Mouse (Mus musculus): ENCODE measurements around the gene Kif2c. TPM values are rescaled to one million over a fixed set of nuclear protein-coding genes. Genes with fewer than 3 reads are reported as not detected.

Gene Kif2c
- polyA plus RNA-seq, 1 experiment from 2014 or later, result 16.0 TPM

DNA sequence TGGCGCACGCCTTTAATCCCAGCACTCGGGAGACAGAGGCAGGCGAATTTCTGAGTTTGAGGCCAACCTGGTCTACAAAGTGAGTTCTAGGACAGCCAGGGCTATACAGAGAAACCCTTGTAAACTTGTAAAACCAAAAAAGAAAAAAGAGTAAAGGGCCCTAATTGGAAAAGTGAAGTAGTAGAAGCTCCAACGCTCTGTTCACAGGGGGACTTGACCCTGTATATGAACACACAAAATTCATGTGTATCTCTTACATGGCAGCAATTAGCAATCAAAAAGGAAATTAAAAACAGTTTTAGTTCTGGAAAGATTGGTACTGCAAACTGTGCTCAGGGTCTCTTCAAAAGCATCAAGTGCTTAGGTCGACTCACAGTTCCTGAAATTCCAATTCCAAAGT, 26.1 kb downstream of the Kif2c start:
- no peaks in the 10 kb centered on the region for H3K27me3 ChIP-seq (ENCODE audit: control insufficient read depth, insufficient read depth, low read length)
- H3K9ac ChIP-seq (replicated peaks; ENCODE audit: low read length), result no peak overlapping the region
- 31% methylated on average over 6 of the region's 6 CpGs for WGBS

DNA sequence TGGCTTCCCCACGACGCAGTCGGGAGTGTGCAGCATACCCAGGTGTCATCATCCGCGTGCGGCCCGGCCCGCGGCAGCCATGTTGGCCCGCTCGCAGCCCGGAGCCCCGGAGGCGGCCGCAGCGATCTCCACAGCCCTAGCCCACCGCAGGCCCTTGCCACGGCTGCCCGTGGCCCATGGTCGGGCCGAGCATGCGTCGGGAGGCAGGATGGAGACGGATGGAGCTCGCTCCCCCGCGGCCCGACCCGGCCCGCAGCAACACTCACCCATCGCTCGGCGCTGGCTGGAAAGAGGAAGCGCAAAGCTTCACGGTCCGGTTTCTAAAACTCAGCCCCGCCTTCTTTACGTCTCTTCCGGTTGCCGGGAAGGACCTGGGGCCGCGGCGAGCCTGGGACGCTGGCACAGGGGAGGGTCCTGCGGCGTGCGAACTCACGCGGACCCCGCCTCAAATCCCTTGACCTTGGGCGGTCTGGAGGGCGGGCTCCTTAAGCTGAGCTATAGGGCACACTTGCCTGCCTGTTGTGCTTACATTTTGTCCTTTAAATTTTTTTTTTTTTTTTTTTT, 26.6 kb downstream of the Kif2c start, which contains the start of gene Rps8:
TSS of gene Rps8 (minus strand) at position 452 of the 564 bp plus-strand sequence.
- Histone ChIP-seq H3K27ac (replicated peaks; ENCODE audit: low read depth, low read length) (peak within 1 kb of the TSS; percentile 93), H3K36me3 (ENCODE audit: control insufficient read depth, insufficient read depth, low read length) (peaks cover 42% of the 10 kb centered on the region), H3K27me3 (ENCODE audit: control insufficient read depth, insufficient read depth, low read length) (no peaks in the 10 kb centered on the region), H3K9me3 (ENCODE audit: control insufficient read depth, low read length) (no peaks in the 10 kb centered on the region), H3K9ac (replicated peaks; ENCODE audit: low read length) (peak within 1 kb of the TSS; percentile 95), H3K4me1 (ENCODE audit: control insufficient read depth, insufficient read depth, low read length) (0 out of 2 replicates have a peak, but pooled peaks cover 4% of the 10 kb centered on the region), H3K4me3 (replicated peaks; ENCODE audit: low read depth, low read length) (peak within 1 kb of the TSS; percentile 96), H3K4me2 (ENCODE audit: low read length) (peak within 1 kb of the TSS; percentile 96)
- under 1% methylated on average over 52 of the region's 52 CpGs for WGBS
- DNase-seq (peak; percentile 95), ATAC-seq (ENCODE audit: low FRiP score, low TSS enrichment) (peak; percentile 91)

More for the DNA sequence above, 26.1 kb downstream of the Kif2c start:
- peak overlapping the region; percentile 96 for H3K4me3 ChIP-seq (replicated peaks; ENCODE audit: low read depth, low read length)
- peak overlapping the region; percentile 96 for H3K4me2 ChIP-seq (ENCODE audit: low read length)
- DNase-seq (no peak), ATAC-seq (ENCODE audit: low FRiP score, low TSS enrichment) (no peak)
- H3K27ac ChIP-seq (replicated peaks; ENCODE audit: low read depth, low read length), result peak overlapping the region; percentile 93; the same call in 1 of the 2 replicates
- no peaks in the 10 kb centered on the region for H3K9me3 ChIP-seq (ENCODE audit: control insufficient read depth, low read length)
- peaks cover 37% of the 10 kb centered on the region for H3K36me3 ChIP-seq (ENCODE audit: control insufficient read depth, insufficient read depth, low read length)
- H3K4me1 ChIP-seq (ENCODE audit: control insufficient read depth, insufficient read depth, low read length), result 0 out of 2 replicates have a peak, but pooled peaks cover 4% of the 10 kb centered on the region

- peak overlapping the region; percentile 96 for H3K4me3 ChIP-seq (replicated peaks; ENCODE audit: low read depth, low read length)
- no peaks in the 10 kb centered on the region for H3K9me3 ChIP-seq (ENCODE audit: control insufficient read depth, low read length)
- peak; percentile 12; the same call in 1 of the 2 replicates for ATAC-seq (ENCODE audit: low FRiP score, low TSS enrichment)
- DNase-seq, result no peak
- H3K9ac ChIP-seq (replicated peaks; ENCODE audit: low read length), result peak overlapping the region; percentile 95
- H3K4me2 ChIP-seq (ENCODE audit: low read length), result peak overlapping the region; percentile 96
- peak overlapping the region; percentile 93 for H3K27ac ChIP-seq (replicated peaks; ENCODE audit: low read depth, low read length)
- 0 out of 2 replicates have a peak, but pooled peaks cover 4% of the 10 kb centered on the region for H3K4me1 ChIP-seq (ENCODE audit: control insufficient read depth, insufficient read depth, low read length)
- H3K27me3 ChIP-seq (ENCODE audit: control insufficient read depth, insufficient read depth, low read length), result no peaks in the 10 kb centered on the region
- WGBS, result 2% methylated on average over 44 of the region's 44 CpGs
- H3K36me3 ChIP-seq (ENCODE audit: control insufficient read depth, insufficient read depth, low read length), result peaks cover 46% of the 10 kb centered on the region
These were observed 27.2 kb downstream of the Kif2c start for GRCm38 (mm10) chr4:117155020-117155791.

- Histone ChIP-seq H3K9ac (replicated peaks; ENCODE audit: low read length) (no peak overlapping the region), H3K27ac (replicated peaks; ENCODE audit: low read depth, low read length) (no peak overlapping the region), H3K27me3 (ENCODE audit: control insufficient read depth, insufficient read depth, low read length) (no peaks in the 10 kb centered on the region), H3K36me3 (ENCODE audit: control insufficient read depth, insufficient read depth, low read length) (peaks cover 62% of the 10 kb centered on the region), H3K4me3 (replicated peaks; ENCODE audit: low read depth, low read length) (no peak overlapping the region), H3K4me2 (ENCODE audit: low read length) (no peak overlapping the region), H3K9me3 (ENCODE audit: control insufficient read depth, low read length) (no peaks in the 10 kb centered on the region), H3K4me1 (ENCODE audit: control insufficient read depth, insufficient read depth, low read length) (0 out of 2 replicates have a peak, but pooled peaks cover 4% of the 10 kb centered on the region)
- 90% methylated on average over 5 of the region's 5 CpGs for WGBS
- ATAC-seq (ENCODE audit: low FRiP score, low TSS enrichment) (no peak), DNase-seq (no peak)
These were observed 29.7 kb downstream of the Kif2c start for GRCm38 (mm10) chr4:117152714-117153113.

DNA sequence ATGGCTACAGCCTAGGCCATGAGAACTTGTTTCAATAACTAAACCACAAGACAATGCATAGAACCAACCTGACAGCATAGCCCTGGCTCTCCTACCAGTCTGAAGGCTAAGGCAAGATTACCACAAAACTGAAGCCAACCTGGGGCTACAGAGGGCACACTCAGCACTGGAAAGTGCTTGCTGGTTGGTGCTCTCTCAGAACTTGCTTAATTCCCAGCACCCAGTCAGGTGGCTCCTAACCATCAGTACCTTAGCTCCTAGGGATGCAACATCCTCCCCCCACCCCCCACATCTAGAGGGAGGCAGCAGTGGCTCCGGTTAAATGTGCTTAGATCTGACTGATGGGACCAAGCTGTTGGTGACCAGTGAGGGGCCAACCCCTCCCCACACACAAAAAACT, 31.0 kb downstream of the Kif2c start:
- Histone ChIP-seq H3K9me3 (ENCODE audit: control insufficient read depth, low read length) (no peaks in the 10 kb centered on the region), H3K36me3 (ENCODE audit: control insufficient read depth, insufficient read depth, low read length) (peaks cover 63% of the 10 kb centered on the region), H3K4me2 (ENCODE audit: low read length) (no peak overlapping the region), H3K27ac (replicated peaks; ENCODE audit: low read depth, low read length) (no peak overlapping the region), H3K27me3 (ENCODE audit: control insufficient read depth, insufficient read depth, low read length) (no peaks in the 10 kb centered on the region), H3K4me3 (replicated peaks; ENCODE audit: low read depth, low read length) (no peak overlapping the region), H3K4me1 (ENCODE audit: control insufficient read depth, insufficient read depth, low read length) (0 out of 2 replicates have a peak, but pooled peaks cover 4% of the 10 kb centered on the region), H3K9ac (replicated peaks; ENCODE audit: low read length) (no peak overlapping the region)
- DNase-seq (no peak), ATAC-seq (ENCODE audit: low FRiP score, low TSS enrichment) (no peak)
- 85% methylated on average over 1 of the region's 1 CpGs for WGBS

DNA sequence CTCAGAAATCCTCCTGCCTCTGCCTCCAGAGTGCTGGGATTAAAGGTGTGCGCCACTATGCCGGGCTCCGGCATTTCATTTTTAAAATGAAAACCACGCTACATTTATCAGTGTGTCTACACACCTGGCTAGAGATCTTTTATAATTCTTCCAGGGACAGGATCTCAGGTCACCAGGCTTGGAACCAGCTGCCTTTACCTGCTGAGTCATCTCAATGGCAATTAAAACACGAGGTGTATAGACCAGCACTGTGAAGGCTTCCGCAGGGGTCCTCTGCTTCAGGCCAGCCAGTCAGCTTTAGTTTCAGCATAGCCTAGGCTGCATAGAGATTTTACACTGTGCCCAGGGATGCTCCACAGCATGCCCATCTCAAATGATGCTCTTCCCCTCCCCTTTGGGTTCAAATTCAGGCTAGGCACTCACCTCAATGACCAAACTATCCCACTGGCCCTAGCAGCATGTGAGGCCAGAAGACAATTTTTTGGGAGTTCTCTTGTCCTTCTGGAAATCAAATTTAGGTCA, 32.2 kb downstream of the Kif2c start:
- Histone ChIP-seq H3K36me3 (ENCODE audit: control insufficient read depth, insufficient read depth, low read length) (peaks cover 63% of the 10 kb centered on the region), H3K27ac (replicated peaks; ENCODE audit: low read depth, low read length) (no peak overlapping the region), H3K9me3 (ENCODE audit: control insufficient read depth, low read length) (no peaks in the 10 kb centered on the region), H3K4me2 (ENCODE audit: low read length) (no peak overlapping the region), H3K4me3 (replicated peaks; ENCODE audit: low read depth, low read length) (no peak overlapping the region), H3K9ac (replicated peaks; ENCODE audit: low read length) (no peak overlapping the region), H3K27me3 (ENCODE audit: control insufficient read depth, insufficient read depth, low read length) (no peaks in the 10 kb centered on the region), H3K4me1 (ENCODE audit: control insufficient read depth, insufficient read depth, low read length) (0 out of 2 replicates have a peak, but pooled peaks cover 4% of the 10 kb centered on the region)
- DNase-seq, result no peak
- no peak for ATAC-seq (ENCODE audit: low FRiP score, low TSS enrichment)
- WGBS, result 91% methylated on average over 6 of the region's 6 CpGs

GRCm38 (mm10) chr4:117149291-117150211, 32.9 kb downstream of the Kif2c start:
- Histone ChIP-seq H3K27me3 (ENCODE audit: control insufficient read depth, insufficient read depth, low read length) (no peaks in the 10 kb centered on the region), H3K36me3 (ENCODE audit: control insufficient read depth, insufficient read depth, low read length) (peaks cover 61% of the 10 kb centered on the region), H3K9ac (replicated peaks; ENCODE audit: low read length) (no peak overlapping the region), H3K4me2 (ENCODE audit: low read length) (no peak overlapping the region), H3K4me1 (ENCODE audit: control insufficient read depth, insufficient read depth, low read length) (no peaks in the 10 kb centered on the region), H3K9me3 (ENCODE audit: control insufficient read depth, low read length) (no peaks in the 10 kb centered on the region), H3K27ac (replicated peaks; ENCODE audit: low read depth, low read length) (no peak overlapping the region), H3K4me3 (replicated peaks; ENCODE audit: low read depth, low read length) (no peak overlapping the region)
- WGBS, result 75% methylated on average over 6 of the region's 6 CpGs
- ATAC-seq (ENCODE audit: low FRiP score, low TSS enrichment) (no peak), DNase-seq (no peak)

DNA sequence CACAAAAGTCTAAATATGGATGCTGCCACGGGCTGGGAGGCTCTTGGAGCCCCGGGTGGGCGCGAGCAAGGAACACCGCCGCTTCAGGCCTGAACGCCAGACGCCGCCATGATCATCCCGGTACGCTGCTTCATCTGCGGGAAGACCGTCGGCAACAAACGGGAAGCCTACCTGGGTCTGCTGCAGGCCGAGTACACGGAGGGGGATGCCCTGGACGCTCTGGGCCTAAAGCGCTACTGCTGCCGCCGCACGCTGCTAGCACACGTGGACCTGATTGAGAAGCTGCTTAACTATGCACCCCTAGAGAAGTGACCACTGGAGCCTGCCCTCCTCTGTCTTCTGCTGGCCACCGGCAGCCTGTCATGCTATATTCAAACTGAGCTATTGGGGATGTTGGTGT, 33.6 kb downstream of the Kif2c start:
- H3K9ac ChIP-seq (replicated peaks; ENCODE audit: low read length), result no peak overlapping the region
- H3K27ac ChIP-seq (replicated peaks; ENCODE audit: low read depth, low read length), result no peak overlapping the region
- H3K9me3 ChIP-seq (ENCODE audit: control insufficient read depth, low read length), result no peaks in the 10 kb centered on the region
- H3K4me2 ChIP-seq (ENCODE audit: low read length), result no peak overlapping the region
- H3K4me1 ChIP-seq (ENCODE audit: control insufficient read depth, insufficient read depth, low read length), result no peaks in the 10 kb centered on the region
- DNase-seq, result no peak
- H3K36me3 ChIP-seq (ENCODE audit: control insufficient read depth, insufficient read depth, low read length), result peaks cover 53% of the 10 kb centered on the region
- WGBS, result 72% methylated on average over 24 of the region's 24 CpGs
- H3K4me3 ChIP-seq (replicated peaks; ENCODE audit: low read depth, low read length), result no peak overlapping the region
- ATAC-seq (ENCODE audit: low FRiP score, low TSS enrichment), result no peak; the same call in 1 of the 2 replicates
- H3K27me3 ChIP-seq (ENCODE audit: control insufficient read depth, insufficient read depth, low read length), result no peaks in the 10 kb centered on the region
